Mouse (Mus musculus) bone marrow macrophage, adult 2 months (primary cell): Measurements from ENCODE around the gene Arhgap8.

Experiments used
- CTCF ChIP-seq: IDR thresholded peaks from 2 replicates; pipeline ENCODE4 v1.5.1; 2012; ENCODE audit warnings: low read depth, mild to moderate bottlenecking, low read length, moderate library complexity
- POLR2A ChIP-seq: IDR thresholded peaks from 2 replicates; pipeline ENCODE4 v1.6.1; 2012; ENCODE audit warnings: mild to moderate bottlenecking, low read depth, low read length, borderline replicate concordance

- no peak for TF ChIP-seq POLR2A
- TF ChIP-seq CTCF: no peak
Measured at GRCm38 (mm10) chr15:84744308-84744707, 24.5 kb downstream of the Arhgap8 start.
